Mouse (Mus musculus) cerebellum, adult 2 months (tissue): ENCODE measurements around the gene Olfr1032.

ENCODE experiments used
- CTCF ChIP-seq: fragments of 200-500 bp; IDR thresholded peaks from 2 replicates; pipeline ENCODE4 v1.5.1; 2011; ENCODE audit warnings: low read depth, mild to moderate bottlenecking, control low read depth, low read length, moderate library complexity, borderline replicate concordance; ENCODE audit not compliant: insufficient read depth
- POLR2A ChIP-seq: fragments of 200-500 bp; IDR thresholded peaks from 2 replicates; pipeline ENCODE4 v1.6.1; 2011; ENCODE audit warnings: low read length, control low read depth, borderline replicate concordance; ENCODE audit not compliant: insufficient read depth

GRCm38 (mm10) chr2:86045561-86045960 lies 40.2 kb downstream of the Olfr1032 start, which contains the start of gene Olfr1034:
- TF ChIP-seq CTCF (no peak), POLR2A (no peak)
